ENCODE assay signal across 22 mouse cellular contexts in the genomic region with DNA sequence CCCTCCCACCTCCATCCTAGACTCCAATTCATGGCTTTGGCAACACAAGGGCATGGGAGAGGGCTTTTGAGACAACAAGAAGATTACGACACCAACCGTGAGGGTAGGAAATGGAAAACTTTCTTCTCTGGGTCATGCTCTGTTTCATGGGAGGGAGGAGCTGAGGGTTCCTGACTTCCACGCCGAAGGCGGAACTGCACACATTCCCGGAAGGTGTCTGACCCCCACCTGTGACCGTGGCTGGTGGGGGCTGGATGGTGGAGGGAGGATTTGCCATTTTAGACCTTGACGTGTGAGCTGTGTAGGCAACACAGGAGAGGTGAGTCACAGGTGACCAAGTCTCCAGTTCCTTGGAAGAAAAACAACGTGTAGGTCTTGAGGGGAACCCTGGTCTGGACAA. TPM values are rescaled to one million over a fixed set of nuclear protein-coding genes. Genes with fewer than 3 reads are reported as not detected.
DNase-seq lines count a peak whose midpoint lies in the region; ATAC-seq and TF ChIP-seq lines count a peak whose summit lies in the region.
"Had no signal": no experiment of that assay in that cellular context is flagged by ENCODE, and none has a peak within 500 bp of the region (broad histone marks: within the 10 kb centered on the region; RNA-seq: fewer than 3 reads in every experiment).

No protein-coding gene starts in this region.

- no peak for ATAC-seq in liver, postnatal 0 days
- ATAC-seq in liver, embryonic 11.5 days (replicated peaks; ENCODE audit: low FRiP score) = no peak
- no peak for ATAC-seq in lung, embryonic 16.5 days (ENCODE audit: low read depth)
- no peak for ATAC-seq in stomach, embryonic 16.5 days (ENCODE audit: insufficient read depth, low FRiP score)
- ATAC-seq: forebrain, embryonic 13.5 days; hindbrain, embryonic 16.5 days; midbrain, embryonic 13.5 days had no signal

- peak overlapping the region; percentile 24; the same call in 1 of the 2 replicates for H3K27ac ChIP-seq in liver, postnatal 0 days (ENCODE audit: low read depth)
- no peak overlapping the region for H3K27ac ChIP-seq in liver, embryonic 11.5 days (ENCODE audit: low read depth, low read length)
- H3K27ac ChIP-seq in lung, embryonic 16.5 days (ENCODE audit: low read length) = peak overlapping the region; percentile 54
- H3K27ac ChIP-seq in stomach, embryonic 16.5 days (ENCODE audit: low read length) = peak overlapping the region; percentile 64
- H3K27ac ChIP-seq: forebrain, embryonic 13.5 days; heart, embryonic 15.5 days; left cerebral cortex, adult 2 months; limb, embryonic 10.5 days; liver, embryonic 13.5 days; midbrain, embryonic 13.5 days; neural tube, embryonic 12.5 days had no signal

- TF ChIP-seq EP300 in liver, postnatal 0 days (IDR thresholded peaks at IDR 0.05; ENCODE audit: low read depth) = no peak

- H3K9ac ChIP-seq in liver, postnatal 0 days (replicated peaks) = no peak overlapping the region
- H3K9ac ChIP-seq in liver, embryonic 11.5 days (ENCODE audit: low read depth, low read length) = no peak overlapping the region
- no peak overlapping the region for H3K9ac ChIP-seq in lung, embryonic 16.5 days (ENCODE audit: low read length)
- H3K9ac ChIP-seq in stomach, embryonic 16.5 days (ENCODE audit: low read length) = no peak overlapping the region
- H3K9ac ChIP-seq: forebrain, embryonic 13.5 days; heart, embryonic 15.5 days; liver, embryonic 13.5 days; midbrain, embryonic 13.5 days; neural tube, embryonic 12.5 days had no signal

- no peaks in the 10 kb centered on the region for H3K9me3 ChIP-seq in liver, postnatal 0 days (ENCODE audit: low read length)
- H3K9me3 ChIP-seq in liver, embryonic 11.5 days (ENCODE audit: control insufficient read depth, low read length) = no peaks in the 10 kb centered on the region
- H3K9me3 ChIP-seq in lung, embryonic 16.5 days (ENCODE audit: control insufficient read depth, low read length) = no peaks in the 10 kb centered on the region
- no peaks in the 10 kb centered on the region for H3K9me3 ChIP-seq in stomach, embryonic 16.5 days (replicated peaks; ENCODE audit: control insufficient read depth, low read length)
- H3K9me3 ChIP-seq: forebrain, embryonic 13.5 days; heart, embryonic 15.5 days; limb, embryonic 10.5 days; liver, embryonic 13.5 days; midbrain, embryonic 13.5 days; neural tube, embryonic 12.5 days had no signal

- no peak for DNase-seq in liver, postnatal 0 days
- DNase-seq in liver, embryonic 11.5 days (ENCODE audit: low spot score) = no peak
- peak; percentile 37 for DNase-seq in kidney, postnatal 10 days
- no peak for DNase-seq in urinary bladder, postnatal 4 days (ENCODE audit: low spot score in 2 of 2)
- DNase-seq in layer of hippocampus, adult 9-11 months = no peak
- no peak for DNase-seq in ovary, postnatal 14 days (ENCODE audit: low spot score)
- DNase-seq: B cell, adult 2 months; cerebellum, adult 8-10 months; gastrocnemius, postnatal 10 days; heart, adult 18-20 months; liver, embryonic 13.5 days had no signal

- no peak for TF ChIP-seq CTCF in liver, postnatal 0 days (IDR thresholded peaks at IDR 0.05; ENCODE audit: low read depth)

- no peak overlapping the region for H3K4me2 ChIP-seq in liver, postnatal 0 days (ENCODE audit: low read depth, low read length)
- H3K4me2 ChIP-seq in liver, embryonic 11.5 days = no peak overlapping the region
- H3K4me2 ChIP-seq in lung, embryonic 16.5 days (ENCODE audit: low read depth, low read length) = no peak overlapping the region
- no peak overlapping the region for H3K4me2 ChIP-seq in stomach, embryonic 16.5 days (ENCODE audit: low read depth, low read length)
- H3K4me2 ChIP-seq: forebrain, embryonic 13.5 days; heart, embryonic 15.5 days; liver, embryonic 13.5 days; midbrain, embryonic 13.5 days; neural tube, embryonic 12.5 days had no signal

- H3K4me1 ChIP-seq in liver, postnatal 0 days (ENCODE audit: insufficient read depth) = peaks cover 23% of the 10 kb centered on the region
- H3K4me1 ChIP-seq in liver, embryonic 11.5 days (replicated peaks; ENCODE audit: control insufficient read depth, insufficient read depth, low read length) = 0 out of 2 replicates have a peak, but pooled peaks cover 2% of the 10 kb centered on the region
- H3K4me1 ChIP-seq in lung, embryonic 16.5 days (replicated peaks; ENCODE audit: control insufficient read depth, insufficient read depth, low read length) = peaks cover 18% of the 10 kb centered on the region
- H3K4me1 ChIP-seq in stomach, embryonic 16.5 days (ENCODE audit: control insufficient read depth, insufficient read depth, low read length) = peaks cover 13% of the 10 kb centered on the region
- H3K4me1 ChIP-seq: midbrain, embryonic 13.5 days; neural tube, embryonic 12.5 days had no signal

- no peak overlapping the region for H3K4me3 ChIP-seq in liver, postnatal 0 days (ENCODE audit: low read depth, low read length)
- H3K4me3 ChIP-seq in liver, embryonic 11.5 days (ENCODE audit: low read depth, low read length) = no peak overlapping the region
- H3K4me3 ChIP-seq in lung, embryonic 16.5 days (ENCODE audit: low read length) = no peak overlapping the region
- no peak overlapping the region for H3K4me3 ChIP-seq in stomach, embryonic 16.5 days (replicated peaks; ENCODE audit: low read length)
- H3K4me3 ChIP-seq: erythroblast, embryonic 14.5 days; forebrain, embryonic 13.5 days; heart, embryonic 15.5 days; left cerebral cortex, adult 2 months; limb, embryonic 10.5 days; liver, embryonic 13.5 days; midbrain, embryonic 13.5 days; neural tube, embryonic 12.5 days had no signal

- WGBS in liver, postnatal 0 days (ENCODE audit: insufficient replicate concordance) = 63% methylated on average over 9 of the region's 9 CpGs
- 81% methylated on average over 9 of the region's 9 CpGs for WGBS in liver, embryonic 11.5 days
- whole genome bisulfite sequencing in lung, embryonic 16.5 days = 58% methylated on average over 9 of the region's 9 CpGs
- 64% methylated on average over 9 of the region's 9 CpGs for WGBS in stomach, embryonic 16.5 days

- no peaks in the 10 kb centered on the region; the same call in 1 of the 2 replicates for H3K36me3 ChIP-seq in liver, postnatal 0 days (replicated peaks; ENCODE audit: insufficient read depth, low read length)
- H3K36me3 ChIP-seq in liver, embryonic 11.5 days (ENCODE audit: control insufficient read depth, insufficient read depth, low read length) = no peaks in the 10 kb centered on the region
- no peaks in the 10 kb centered on the region for H3K36me3 ChIP-seq in lung, embryonic 16.5 days (ENCODE audit: control insufficient read depth, insufficient read depth, low read length)
- no peaks in the 10 kb centered on the region for H3K36me3 ChIP-seq in stomach, embryonic 16.5 days (ENCODE audit: control insufficient read depth, insufficient read depth, low read length)
- H3K36me3 ChIP-seq: heart, embryonic 15.5 days; limb, embryonic 10.5 days; liver, embryonic 13.5 days; midbrain, embryonic 13.5 days; neural tube, embryonic 12.5 days had no signal

- H3K27me3 ChIP-seq in liver, postnatal 0 days (ENCODE audit: insufficient read depth, low read length) = no peaks in the 10 kb centered on the region
- no peaks in the 10 kb centered on the region for H3K27me3 ChIP-seq in liver, embryonic 11.5 days (replicated peaks; ENCODE audit: control insufficient read depth, insufficient read depth, low read length)
- H3K27me3 ChIP-seq in lung, embryonic 16.5 days (ENCODE audit: control insufficient read depth, insufficient read depth, low read depth, low read length) = no peaks in the 10 kb centered on the region
- no peaks in the 10 kb centered on the region for H3K27me3 ChIP-seq in stomach, embryonic 16.5 days (ENCODE audit: control insufficient read depth, insufficient read depth, low read length)
- H3K27me3 ChIP-seq: forebrain, embryonic 13.5 days; heart, embryonic 15.5 days; liver, embryonic 13.5 days; midbrain, embryonic 13.5 days; neural tube, embryonic 12.5 days had no signal

RNA-seq across cellular contexts. Expression of gene Hnf1b, which starts 33.9 kb away (rescaled TPM):
- 4.9 and 5.4 TPM in 2 replicates for polyA plus RNA-seq in liver, postnatal 0 days (2015; fragmentation: Nextera tagmentation; extraction: Ambion mirVana)
- 4.5 and 5.0 TPM in 2 replicates for polyA plus RNA-seq in liver, embryonic 11.5 days (2014; fragmentation: Nextera tagmentation; extraction: Ambion mirVana)
- polyA plus RNA-seq in lung, embryonic 16.5 days (2015; fragmentation: Nextera tagmentation; extraction: Ambion mirVana) = 9.1 and 11.7 TPM in 2 replicates
- 5.6 and 6.9 TPM in 2 replicates for polyA plus RNA-seq in stomach, embryonic 16.5 days (2015; fragmentation: Nextera tagmentation; extraction: Ambion mirVana)
- polyA plus RNA-seq: embryonic facial prominence, embryonic 11.5 days; erythroblast, embryonic 14.5 days; forebrain, embryonic 13.5 days; limb, embryonic 10.5 days; midbrain, embryonic 13.5 days had no signal

RNA-seq across cellular contexts. Expression of gene Ddx52, which starts 58.0 kb away (rescaled TPM):
- 11.3 and 12.5 TPM in 2 replicates for polyA plus RNA-seq in liver, postnatal 0 days (2015; fragmentation: Nextera tagmentation; extraction: Ambion mirVana)
- polyA plus RNA-seq in liver, embryonic 11.5 days (2014; fragmentation: Nextera tagmentation; extraction: Ambion mirVana) = 38.1 and 42.3 TPM in 2 replicates
- polyA plus RNA-seq in lung, embryonic 16.5 days (2015; fragmentation: Nextera tagmentation; extraction: Ambion mirVana) = 31.4 and 35.6 TPM in 2 replicates
- 24.0 and 27.4 TPM in 2 replicates for polyA plus RNA-seq in stomach, embryonic 16.5 days (2015; fragmentation: Nextera tagmentation; extraction: Ambion mirVana)
